11 mouse cellular contexts compared by ENCODE assay signal in genomic region chr19:59451441-59451951, GRCm38 (mm10). TPM values are rescaled to one million over a fixed set of nuclear protein-coding genes. Genes with fewer than 3 reads are reported as not detected.
DNase-seq lines count a peak whose midpoint lies in the region; ATAC-seq and TF ChIP-seq lines count a peak whose summit lies in the region.
"Had no signal": no experiment of that assay in that cellular context is flagged by ENCODE, and none has a peak within 500 bp of the region (broad histone marks: within the 10 kb centered on the region; RNA-seq: fewer than 3 reads in every experiment).

No protein-coding gene starts in this region.

- TF ChIP-seq CTCF in E14TG2a.4 (conservative IDR thresholded peaks at IDR 0.05; ENCODE audit: low read length): no peak

- intact Hi-C loops in heart, postnatal 10 days (cut with DNase I): loop anchor here (5.0 to 10.0 kb wide), 4 partner anchors 291 to 966 kb away; partner anchors contain the start of genes Fam204a and Rab11fip2

- no peak overlapping the region for H3K9ac ChIP-seq in heart, embryonic 12.5 days
- H3K9ac ChIP-seq in limb, embryonic 12.5 days (replicated peaks): 0 out of 2 replicates have a peak overlapping the region, but pooled peaks have one; percentile 27
- H3K9ac ChIP-seq: liver, embryonic 15.5 days had no signal

- peaks cover 7% of the 10 kb centered on the region for H3K4me1 ChIP-seq in heart, embryonic 12.5 days (replicated peaks)
- peaks cover 17% of the 10 kb centered on the region for H3K4me1 ChIP-seq in E14TG2a.4 (replicated peaks; ENCODE audit: low read depth, low read length)
- peaks cover 85% of the 10 kb centered on the region for H3K4me1 ChIP-seq in forebrain, embryonic 10.5 days
- H3K4me1 ChIP-seq in limb, embryonic 12.5 days (replicated peaks): peaks cover 20% of the 10 kb centered on the region
- H3K4me1 ChIP-seq: liver, embryonic 15.5 days had no signal

- DNase-seq in heart, postnatal 10 days: no peak
- peak; percentile 71 for DNase-seq in forebrain, embryonic 10.5 days (ENCODE audit: extremely low spot score, low spot score)
- no peak for DNase-seq in thymus, postnatal 0 days (ENCODE audit: low spot score)
- DNase-seq in right cerebral cortex, postnatal 10 days (ENCODE audit: low spot score in 2 of 2): no peak
- no peak for DNase-seq in heart, adult 9 months (ENCODE audit: low spot score in 2 of 2)
- DNase-seq: cerebellum, adult 2 months had no signal

- no peaks in the 10 kb centered on the region for H3K9me3 ChIP-seq in heart, embryonic 12.5 days (replicated peaks)
- no peaks in the 10 kb centered on the region for H3K9me3 ChIP-seq in E14TG2a.4 (ENCODE audit: low read length)
- H3K9me3 ChIP-seq in forebrain, embryonic 10.5 days: no peaks in the 10 kb centered on the region
- no peaks in the 10 kb centered on the region for H3K9me3 ChIP-seq in limb, embryonic 12.5 days
- H3K9me3 ChIP-seq: liver, embryonic 15.5 days had no signal

- H3K27me3 ChIP-seq in heart, embryonic 12.5 days (replicated peaks): peaks cover 96% of the 10 kb centered on the region
- peaks cover 91% of the 10 kb centered on the region for H3K27me3 ChIP-seq in E14TG2a.4 (ENCODE audit: insufficient read depth, low read length)
- H3K27me3 ChIP-seq in forebrain, embryonic 10.5 days (ENCODE audit: poor library complexity, severe bottlenecking): peaks cover 94% of the 10 kb centered on the region
- peaks cover 93% of the 10 kb centered on the region for H3K27me3 ChIP-seq in limb, embryonic 12.5 days

- H3K36me3 ChIP-seq in heart, embryonic 12.5 days: no peaks in the 10 kb centered on the region
- no peaks in the 10 kb centered on the region for H3K36me3 ChIP-seq in E14TG2a.4 (ENCODE audit: insufficient read depth, low read length)
- no peaks in the 10 kb centered on the region for H3K36me3 ChIP-seq in forebrain, embryonic 10.5 days (replicated peaks)
- H3K36me3 ChIP-seq in limb, embryonic 12.5 days: no peaks in the 10 kb centered on the region
- H3K36me3 ChIP-seq: liver, embryonic 15.5 days had no signal

- no peak for ATAC-seq in heart, embryonic 12.5 days (ENCODE audit: insufficient number of reproducible peaks, low FRiP score)
- ATAC-seq in limb, embryonic 12.5 days (ENCODE audit: insufficient number of reproducible peaks, insufficient read depth, low FRiP score, low TSS enrichment, low read depth): no peak

- H3K27ac ChIP-seq in heart, embryonic 12.5 days (ENCODE audit: poor library complexity, severe bottlenecking): no peak overlapping the region
- peak overlapping the region; percentile 89 for H3K27ac ChIP-seq in forebrain, embryonic 10.5 days
- H3K27ac ChIP-seq in limb, embryonic 12.5 days: no peak overlapping the region
- H3K27ac ChIP-seq: liver, embryonic 15.5 days had no signal

- peak overlapping the region; percentile 37 for H3K4me2 ChIP-seq in heart, embryonic 12.5 days
- H3K4me2 ChIP-seq in limb, embryonic 12.5 days: peak overlapping the region; percentile 49
- H3K4me2 ChIP-seq: liver, embryonic 15.5 days had no signal

- H3K4me3 ChIP-seq in heart, embryonic 12.5 days: peak overlapping the region; percentile 14
- H3K4me3 ChIP-seq in E14TG2a.4 (replicated peaks; ENCODE audit: low read length): peak overlapping the region; percentile 35
- peak overlapping the region; percentile 47 for H3K4me3 ChIP-seq in forebrain, embryonic 10.5 days
- H3K4me3 ChIP-seq in limb, embryonic 12.5 days (replicated peaks): peak overlapping the region; percentile 27
- H3K4me3 ChIP-seq: liver, embryonic 15.5 days had no signal

- WGBS in heart, embryonic 12.5 days: under 1% methylated on average over 31 of the region's 31 CpGs
- WGBS in forebrain, embryonic 10.5 days: under 1% methylated on average over 31 of the region's 31 CpGs
- WGBS in limb, embryonic 12.5 days: under 1% methylated on average over 31 of the region's 31 CpGs

RNA-seq across cellular contexts. Expression of gene Emx2, which starts 6.7 kb away (rescaled TPM):
- not detected in 2 replicates for polyA plus RNA-seq in heart, embryonic 12.5 days (2016; fragmentation: Nextera tagmentation; extraction: Ambion mirVana)
- not detected for total RNA-seq in heart, postnatal 10 days (2021)
- polyA plus RNA-seq in forebrain, embryonic 10.5 days (2016; fragmentation: Nextera tagmentation; extraction: Ambion mirVana): 44.1 and 48.1 TPM in 2 replicates
- polyA plus RNA-seq in limb, embryonic 12.5 days (2016; fragmentation: Nextera tagmentation; extraction: Ambion mirVana): 12.0 and 18.9 TPM in 2 replicates
- 0.12 TPM in 1 of 2 replicates, not detected in the other for polyA plus RNA-seq in thymus, postnatal 0 days (2015; fragmentation: Nextera tagmentation; extraction: Ambion mirVana)
- polyA plus RNA-seq: heart, postnatal 0 days had no signal

Comparison
In these comparisons a context has a peak if more than half of its experiments do, and no peak if none do; other contexts are left out.
1. RNA of gene Emx2, which starts 6.7 kb away (polyA plus RNA-seq): 44.1 to 48.1 TPM in forebrain, embryonic 10.5 days and 12.0 to 18.9 TPM in limb, embryonic 12.5 days; 0.12 TPM in thymus, postnatal 0 days and not detected in heart, embryonic 12.5 days; every median in the first group is over 10 times any median in the second.
2. Peak in every context shown above with its lines, with median percentiles within 50 percentile points of each other: H3K4me3 ChIP-seq.